Mouse (Mus musculus): ENCODE measurements around the gene Alox8.

Gene Alox8

DNA sequence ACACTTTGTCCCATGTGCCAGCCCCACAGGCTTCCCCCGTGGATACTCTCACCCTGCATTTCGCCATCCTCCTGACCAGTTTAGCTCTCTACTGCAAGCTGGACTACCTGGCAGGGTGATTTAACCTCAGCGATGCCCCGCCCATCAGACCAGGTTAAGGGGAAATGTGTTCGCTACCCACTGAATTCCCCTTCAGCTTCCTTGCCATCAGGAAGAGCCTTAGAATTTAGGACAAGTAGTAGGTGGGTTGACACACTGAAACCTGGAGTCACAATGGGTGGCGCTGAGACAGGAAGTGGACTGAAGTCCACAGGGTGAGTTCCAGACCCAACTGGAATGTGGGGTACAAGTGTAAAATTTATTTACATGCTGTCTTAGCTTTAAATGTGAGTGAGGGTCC is at the start of gene Alox8:
TSS of gene Alox8 (minus strand) at position 101 of the 400 bp plus-strand sequence.
- DNase-seq = no peak

DNA sequence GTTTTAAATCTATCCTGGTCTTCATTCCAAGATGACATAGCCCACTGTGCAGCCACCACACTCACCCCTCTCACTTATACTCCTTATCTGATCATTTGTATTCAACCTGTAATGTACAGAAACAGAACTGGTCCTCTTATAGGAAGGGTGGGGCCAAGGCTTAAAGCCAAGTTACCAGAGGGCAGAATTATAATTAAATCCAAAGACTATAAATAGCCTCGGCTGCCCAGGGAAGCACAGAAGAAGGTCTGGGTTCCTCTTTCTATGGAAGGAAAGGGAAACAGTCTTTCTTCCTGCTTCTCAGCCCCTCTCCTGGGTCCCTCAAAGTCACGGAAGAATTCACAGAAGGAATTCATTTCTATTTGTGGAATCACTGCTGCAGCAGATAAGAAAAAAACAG is 48.0 kb upstream of the Alox8 start:
- DNase-seq = peak; percentile 22

DNA sequence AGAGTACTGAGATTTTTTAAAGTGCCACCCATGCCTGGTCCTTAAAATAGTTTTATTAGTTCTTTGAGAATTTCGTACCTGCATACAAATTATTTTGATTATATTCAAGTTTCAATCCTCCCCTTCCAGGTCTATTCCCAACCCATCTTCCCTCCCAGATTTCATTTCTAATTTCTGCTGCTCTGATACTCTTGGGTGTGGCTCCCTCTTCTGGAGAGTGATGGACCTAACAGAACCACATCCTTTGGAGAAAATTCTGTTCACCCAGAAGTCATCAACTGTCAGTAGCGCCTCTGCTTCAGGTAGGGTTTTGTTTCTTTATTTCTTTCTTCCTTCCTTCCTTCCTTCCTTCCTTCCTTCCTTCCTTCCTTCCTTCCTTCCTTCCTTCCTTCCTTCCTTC is 47.3 kb upstream of the Alox8 start:
- peak; percentile 55 for DNase-seq

DNA sequence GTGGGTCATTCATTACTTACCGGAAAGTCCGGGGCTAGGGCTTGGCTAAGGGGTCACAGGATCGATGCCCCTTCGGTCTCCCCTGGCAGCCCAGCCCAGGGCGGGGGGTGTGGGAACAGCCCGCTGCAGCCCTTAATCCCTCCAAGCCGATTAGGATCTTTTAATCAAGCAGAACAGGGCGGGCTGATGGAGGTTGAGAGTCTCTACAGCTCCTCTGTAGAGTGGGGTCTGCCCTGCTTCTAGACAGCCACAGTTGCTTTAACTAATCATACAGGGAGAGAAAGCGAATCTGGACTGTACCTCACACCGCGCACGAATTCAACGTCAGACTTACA is 39.2 kb upstream of the Alox8 start, which contains the start of gene Gucy2e:
TSS of gene Gucy2e (minus strand) at position 111 of the 335 bp plus-strand sequence.
- DNase-seq = no peak

DNA sequence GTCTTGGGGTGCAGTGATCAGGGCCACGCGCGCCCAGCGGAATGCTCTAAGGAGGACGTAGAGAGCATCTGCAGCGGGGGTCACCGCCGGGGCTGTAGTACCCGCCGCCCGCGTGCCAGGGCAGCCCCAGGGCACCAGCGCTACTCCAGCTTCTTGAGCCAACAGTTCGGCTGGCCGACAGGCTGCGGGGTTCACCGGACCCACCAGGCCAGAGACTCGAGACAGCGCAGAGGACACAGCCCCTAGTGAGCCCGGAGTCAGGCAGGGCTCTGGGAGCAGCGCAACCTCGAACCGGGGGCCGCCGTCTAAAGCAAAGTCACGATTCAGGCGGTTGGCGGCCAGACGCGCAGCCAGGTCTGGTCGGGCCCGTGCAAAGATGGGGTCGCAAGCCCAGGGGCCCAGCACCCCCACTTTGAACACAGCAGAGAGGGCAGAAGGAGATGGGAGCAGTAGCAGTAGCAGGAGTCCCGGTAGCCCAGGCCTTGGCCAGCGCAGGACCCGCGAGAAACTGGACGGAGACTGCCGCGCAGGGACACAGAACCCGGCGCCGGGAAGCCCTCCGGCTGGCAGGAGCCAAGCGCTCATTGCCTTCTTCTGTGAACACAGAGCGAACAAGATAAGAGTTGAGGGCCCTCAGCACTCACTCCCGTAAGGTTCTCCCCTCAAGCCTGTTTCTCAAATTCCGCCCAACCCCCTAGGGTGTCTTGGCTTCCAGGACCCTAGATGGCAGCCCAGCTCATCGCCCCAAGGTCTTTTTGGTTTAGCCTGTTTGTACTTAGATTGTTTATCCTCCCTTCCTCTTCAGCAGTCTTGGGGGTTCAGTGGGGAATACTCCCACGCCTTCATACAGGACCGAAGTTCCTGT is 38.6 kb upstream of the Alox8 start:
- DNase-seq = no peak

DNA sequence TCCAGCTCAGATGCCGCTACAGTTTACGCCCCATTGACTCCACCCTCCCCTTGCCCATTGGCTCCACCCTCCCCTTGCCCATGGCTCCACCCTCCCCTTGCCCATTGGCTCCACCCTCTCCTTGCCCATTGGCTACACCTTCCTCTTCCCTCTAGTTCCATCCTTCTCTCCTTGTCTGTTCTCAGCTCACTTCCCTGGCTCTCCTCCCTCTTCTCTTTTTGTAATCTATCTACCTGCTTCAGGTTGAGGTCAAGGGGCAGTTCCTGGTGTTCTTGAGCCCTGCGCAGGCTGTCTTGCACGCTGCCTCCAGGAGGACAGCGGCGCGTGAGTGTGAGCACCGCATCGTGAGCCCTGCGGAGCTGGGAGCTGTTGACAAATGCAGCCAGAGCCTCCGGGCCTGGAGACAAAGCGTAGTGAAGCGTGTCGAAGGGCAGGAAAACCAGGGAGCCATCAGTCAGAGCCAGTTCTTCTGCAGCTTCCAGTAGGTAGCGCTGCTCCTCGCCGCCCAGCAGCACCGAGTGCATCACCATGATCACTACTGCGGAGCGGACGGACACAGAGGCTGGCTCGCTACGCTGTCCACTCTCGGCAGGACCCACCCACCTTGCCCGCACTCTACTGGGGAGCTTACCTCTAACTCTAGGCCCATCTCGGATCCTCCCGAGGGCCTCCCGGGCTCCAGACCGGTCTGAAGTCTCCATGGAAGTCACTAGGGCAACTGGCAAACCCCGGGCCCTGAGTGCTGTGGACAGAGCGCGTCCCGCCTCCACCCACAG is 37.8 kb upstream of the Alox8 start:
- DNase-seq = peak; percentile 68

GRCm38 (mm10) chr11:69233141-69233540 is 35.5 kb upstream of the Alox8 start:
- no peak for DNase-seq

GRCm38 (mm10) chr11:69230420-69230819 is 32.8 kb upstream of the Alox8 start:
- no peak for DNase-seq

GRCm38 (mm10) chr11:69225715-69226114 is 28.1 kb upstream of the Alox8 start:
- DNase-seq = no peak

- no peak for DNase-seq
These were observed 25.5 kb upstream of the Alox8 start for GRCm38 (mm10) chr11:69223101-69223500.

DNA sequence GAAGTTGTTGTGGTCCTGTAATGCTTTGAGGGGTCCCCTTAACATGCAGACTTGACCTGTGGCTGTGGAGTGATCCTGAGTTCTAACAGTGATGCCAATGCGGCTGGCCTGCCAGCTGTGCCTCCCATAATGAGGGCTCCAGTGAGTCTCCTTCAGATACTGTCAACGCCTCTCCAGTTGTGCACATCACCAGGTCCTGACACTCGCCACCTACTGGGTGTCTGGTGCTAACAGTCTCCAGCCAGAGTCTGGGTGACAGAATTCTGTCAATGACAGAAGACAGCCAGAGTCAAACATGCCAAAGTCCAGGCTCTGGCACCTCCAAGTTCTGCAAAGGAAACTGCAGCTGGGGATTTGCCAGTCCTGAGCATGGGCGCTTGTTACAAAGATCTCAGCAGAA is 23.4 kb upstream of the Alox8 start:
- no peak for DNase-seq

- DNase-seq = no peak
These were observed 21.0 kb upstream of the Alox8 start for GRCm38 (mm10) chr11:69218661-69219060.

DNA sequence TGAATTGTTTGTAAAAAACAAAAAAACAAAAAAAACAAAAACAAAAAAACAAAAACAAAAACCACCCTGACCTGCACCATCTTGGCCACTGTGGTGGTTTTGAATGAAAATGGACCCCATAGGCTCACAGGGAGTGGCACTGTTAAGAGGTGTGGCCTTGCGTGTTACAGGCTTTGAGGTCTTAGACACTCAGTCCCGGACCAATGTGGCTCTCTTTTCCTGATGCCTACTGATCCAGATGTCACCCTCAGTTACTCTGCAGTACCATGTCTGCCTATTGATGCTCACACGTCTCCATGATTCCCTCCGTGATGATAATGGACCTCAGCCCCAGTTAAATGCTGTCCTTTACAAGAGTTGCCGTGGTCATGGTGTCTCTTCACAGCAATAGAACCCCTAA is 19.8 kb upstream of the Alox8 start:
- no peak for DNase-seq

- peak; percentile 34 for DNase-seq
These were observed 13.8 kb upstream of the Alox8 start for GRCm38 (mm10) chr11:69211431-69211830.

DNA sequence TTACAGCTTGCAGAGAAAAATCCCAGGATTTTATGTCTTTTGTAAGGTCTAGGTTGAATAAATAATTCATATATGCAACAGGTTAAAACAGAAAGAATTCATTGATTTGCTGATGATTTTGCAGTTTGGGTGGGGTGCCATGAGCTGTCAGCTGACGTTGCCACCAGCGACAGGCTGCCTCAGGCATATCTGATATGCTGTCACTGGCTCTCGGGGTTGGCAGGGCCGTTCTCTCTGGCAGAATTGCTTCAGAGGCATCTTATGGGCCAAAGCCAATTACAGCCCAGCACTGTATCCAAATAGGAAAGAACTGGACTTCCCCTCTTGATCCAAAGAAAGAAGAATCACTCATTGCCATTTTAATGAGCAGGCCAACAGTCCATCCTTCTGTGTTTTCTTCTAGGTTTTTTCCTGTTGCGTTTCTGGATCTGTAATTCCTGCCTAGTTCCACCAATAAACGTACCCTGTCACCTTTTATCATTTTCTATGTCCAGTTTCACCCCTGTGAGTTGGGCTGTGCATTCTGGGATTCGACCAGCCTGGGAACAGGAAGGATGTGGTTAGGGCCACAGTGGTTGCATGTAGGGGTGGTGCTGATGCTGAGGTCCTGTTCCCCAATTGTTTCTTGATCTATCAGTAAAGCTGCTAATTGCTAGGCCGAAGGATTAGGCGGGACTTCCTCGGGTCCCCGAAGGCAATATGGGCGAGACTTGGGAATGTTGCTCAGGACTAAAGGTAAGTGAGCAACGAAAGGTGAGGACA is 5.0 kb upstream of the Alox8 start:
- DNase-seq = no peak

DNA sequence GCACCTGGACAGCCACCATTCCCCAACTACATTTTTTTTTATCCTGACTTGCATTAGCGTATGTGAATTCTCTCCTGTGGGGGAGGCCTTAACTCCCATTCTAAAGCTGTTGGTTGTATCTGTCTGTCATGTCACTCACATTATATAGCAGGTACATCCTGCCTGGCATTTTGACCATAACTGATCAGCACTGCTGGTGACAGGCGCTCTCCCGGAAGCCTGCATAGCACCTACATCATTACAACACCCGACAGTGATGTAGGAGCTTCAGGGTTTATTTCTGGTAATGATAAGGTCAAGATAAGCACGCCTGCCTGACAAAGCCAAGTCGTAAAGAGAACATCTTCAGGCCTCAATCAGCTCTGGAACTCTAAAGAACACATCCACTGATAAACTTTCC is 2.6 kb upstream of the Alox8 start:
- DNase-seq = no peak

DNA sequence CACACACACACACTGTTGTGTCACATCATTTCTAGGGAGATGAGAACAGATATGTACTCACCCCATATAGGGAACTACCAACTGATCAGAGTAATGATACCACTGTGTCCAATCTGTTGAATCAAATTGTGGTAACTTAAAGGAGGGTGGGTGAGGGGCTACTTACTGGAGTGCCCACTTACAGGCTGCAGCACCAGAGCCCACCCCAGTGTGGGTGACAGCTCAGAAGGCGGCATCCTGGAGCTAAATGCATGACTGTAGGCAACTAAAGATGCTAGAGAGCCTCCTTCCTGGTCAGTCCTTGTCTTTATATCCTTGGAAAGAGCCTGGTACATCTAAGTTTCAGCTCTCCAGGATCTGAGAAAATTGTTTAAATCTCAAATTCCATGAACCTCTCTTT is 1.6 kb upstream of the Alox8 start:
- no peak for DNase-seq

- DNase-seq = no peak
These were observed 449 bp downstream of the Alox8 start for GRCm38 (mm10) chr11:69197194-69197593.

GRCm38 (mm10) chr11:69196766-69197165 is 877 bp downstream of the Alox8 start:
- peak; percentile 12 for DNase-seq

GRCm38 (mm10) chr11:69192840-69193239 is 4.8 kb downstream of the Alox8 start:
- DNase-seq = peak; percentile 32

GRCm38 (mm10) chr11:69185936-69186335 is 11.7 kb downstream of the Alox8 start:
- no peak for DNase-seq

DNA sequence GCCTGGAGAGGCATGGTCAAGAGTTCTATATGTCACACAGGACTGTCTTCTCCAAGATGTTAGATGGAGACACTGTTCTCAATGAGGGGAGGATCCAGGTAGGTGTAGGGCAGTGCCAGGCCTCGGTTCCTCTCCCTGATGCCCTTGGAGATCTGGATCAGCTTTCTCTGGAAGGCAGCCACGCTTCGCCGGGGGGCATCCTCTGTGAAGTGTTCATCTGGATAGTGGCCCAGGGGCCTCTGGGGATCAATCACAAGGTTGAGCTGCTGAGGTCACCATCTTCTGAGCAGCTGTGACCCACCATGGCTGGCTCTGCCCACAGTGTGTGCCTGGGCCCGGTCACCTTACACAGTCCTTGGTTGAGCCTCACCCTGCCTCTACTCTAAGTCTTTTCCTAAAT is 12.6 kb downstream of the Alox8 start:
- no peak for DNase-seq

DNA sequence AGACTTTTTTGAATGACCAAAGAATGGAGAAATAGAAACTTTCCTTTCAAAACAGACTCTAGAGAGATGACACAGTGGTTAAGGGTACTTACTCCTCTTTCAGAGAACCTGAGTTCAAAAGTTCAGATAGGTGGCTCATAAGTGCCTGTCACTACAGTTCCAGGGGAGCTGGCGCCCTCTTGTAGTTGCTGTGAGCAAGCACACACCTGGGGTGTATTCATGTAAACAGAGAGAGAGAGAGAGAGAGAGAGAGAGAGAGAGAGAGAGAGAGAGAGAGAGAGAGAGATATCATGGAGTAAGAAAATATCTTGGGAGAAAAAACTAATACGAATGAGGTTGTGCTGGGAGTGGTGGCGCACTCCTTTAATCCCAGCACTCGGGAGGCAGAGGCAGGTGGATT is 17.5 kb downstream of the Alox8 start:
- no peak for DNase-seq
